Comparison of ENCODE assay signal across 10 mouse cellular contexts in genomic region chr5:144313335-144313734, GRCm38 (mm10). TPM values are rescaled to one million over a fixed set of nuclear protein-coding genes. Genes with fewer than 3 reads are reported as not detected.
DNase-seq lines count a peak whose midpoint lies in the region; ATAC-seq and TF ChIP-seq lines count a peak whose summit lies in the region.
"Had no signal": no experiment of that assay in that cellular context is flagged by ENCODE, and none has a peak within 500 bp of the region (broad histone marks: within the 10 kb centered on the region; RNA-seq: fewer than 3 reads in every experiment).

No protein-coding gene starts in this region.

- H3K27me3 ChIP-seq in heart, embryonic 16.5 days (ENCODE audit: control insufficient read depth, insufficient read depth, low read length): no peaks in the 10 kb centered on the region
- H3K27me3 ChIP-seq in C2C12 (ENCODE audit: control insufficient read depth, insufficient read depth, insufficient read length): no peaks in the 10 kb centered on the region
- no peaks in the 10 kb centered on the region for H3K27me3 ChIP-seq in liver, embryonic 14.5 days (ENCODE audit: control insufficient read depth, insufficient read depth, low read length)

- no peak overlapping the region for H3ac ChIP-seq in C2C12 (ENCODE audit: control insufficient read depth, insufficient read length, low read depth)

- H3K4me3 ChIP-seq in heart, embryonic 16.5 days (ENCODE audit: low read length): no peak overlapping the region
- H3K4me3 ChIP-seq in C2C12 (ENCODE audit: insufficient read depth, poor library complexity, severe bottlenecking): no peak overlapping the region
- no peak overlapping the region for H3K4me3 ChIP-seq in liver, embryonic 14.5 days (ENCODE audit: insufficient read depth in 1 of 2, low read depth in 2 of 2, low read length in 2 of 2)

- H3K4me2 ChIP-seq in heart, embryonic 16.5 days (ENCODE audit: low read depth, low read length): no peak overlapping the region
- H3K4me2 ChIP-seq in liver, embryonic 14.5 days (ENCODE audit: low read depth): no peak overlapping the region

- 17% methylated on average over 5 of the region's 5 CpGs for WGBS in heart, embryonic 16.5 days
- WGBS in liver, embryonic 14.5 days (ENCODE audit: insufficient replicate concordance): 9% methylated on average over 5 of the region's 5 CpGs

- H3K79me3 ChIP-seq in C2C12 (ENCODE audit: low read depth): peaks cover 4% of the 10 kb centered on the region

- no peak overlapping the region for H3K9ac ChIP-seq in heart, embryonic 16.5 days (ENCODE audit: low read length)
- no peak overlapping the region for H3K9ac ChIP-seq in liver, embryonic 14.5 days (replicated peaks)

- no peak for TF ChIP-seq EP300 in liver, embryonic 14.5 days (IDR thresholded peaks at IDR 0.05; ENCODE audit: low read depth)

- DNase-seq in heart, postnatal 4 days: no peak
- DNase-seq in embryo, embryonic 10 days (ENCODE audit: low spot score): peak; percentile 75
- DNase-seq in liver, embryonic 14.5 days (ENCODE audit: low read depth in 3 of 3, low spot score in 3 of 3): peak; percentile 5 to 19 (median 6)
- DNase-seq in layer of hippocampus, postnatal 10 days (ENCODE audit: low spot score in 2 of 2): no peak
- DNase-seq in right cerebral cortex, postnatal 36 days (ENCODE audit: low spot score in 2 of 2): no peak
- DNase-seq in testis, postnatal 14 days (ENCODE audit: low spot score): no peak
- DNase-seq: lung, adult 18-20 months had no signal

- no peaks in the 10 kb centered on the region for H3K36me3 ChIP-seq in heart, embryonic 16.5 days (ENCODE audit: control insufficient read depth, insufficient read depth)
- no peaks in the 10 kb centered on the region for H3K36me3 ChIP-seq in C2C12 (ENCODE audit: control insufficient read depth, insufficient read depth)
- no peaks in the 10 kb centered on the region for H3K36me3 ChIP-seq in liver, embryonic 14.5 days (replicated peaks; ENCODE audit: control insufficient read depth, insufficient read depth, low read depth)

- peak overlapping the region; percentile 8; the same call in 1 of the 2 replicates for H3K27ac ChIP-seq in heart, embryonic 16.5 days (ENCODE audit: low read length)
- H3K27ac ChIP-seq in liver, embryonic 14.5 days: no peak overlapping the region

- no peaks in the 10 kb centered on the region for H3K79me2 ChIP-seq in C2C12 (ENCODE audit: control insufficient read depth, insufficient read depth)

- no peaks in the 10 kb centered on the region for H3K9me3 ChIP-seq in heart, embryonic 16.5 days (replicated peaks; ENCODE audit: control insufficient read depth, low read length)
- no peaks in the 10 kb centered on the region for H3K9me3 ChIP-seq in liver, embryonic 14.5 days (ENCODE audit: control insufficient read depth, low read length)

- H3K4me1 ChIP-seq in heart, embryonic 16.5 days (ENCODE audit: control insufficient read depth, insufficient read depth, low read length): peaks cover 18% of the 10 kb centered on the region
- H3K4me1 ChIP-seq in liver, embryonic 14.5 days (replicated peaks; ENCODE audit: control insufficient read depth in 2 of 2, insufficient read depth in 2 of 2, low read length in 1 of 2): peaks cover 0 to 5% of the 10 kb centered on the region in 2 experiments; a peak in 3 of 4 replicates

- no peak for TF ChIP-seq CTCF in C2C12 (IDR thresholded peaks at IDR 0.05; ENCODE audit: control insufficient read depth, insufficient read depth, insufficient read length)
- TF ChIP-seq CTCF in liver, embryonic 14.5 days (IDR thresholded peaks at IDR 0.05; ENCODE audit: low read depth): no peak

- no peak for ATAC-seq in heart, embryonic 16.5 days (replicated peaks; ENCODE audit: extremely low read depth, insufficient read depth, low FRiP score)
- no peak for ATAC-seq in liver, embryonic 14.5 days (ENCODE audit: insufficient read depth)

TF ChIP-seq in C2C12, 6 proteins besides CTCF, POLR2A, EP300 and RAD21:
- no peak for TF ChIP-seq USF1 (IDR thresholded peaks at IDR 0.05; ENCODE audit: low read depth)
- TF ChIP-seq MYOD1 (IDR thresholded peaks at IDR 0.05; ENCODE audit: control insufficient read depth, insufficient read length, low read depth): no peak
- peak; percentile 14 for TF ChIP-seq MAX (IDR thresholded peaks at IDR 0.05)
- peak; percentile 7 for TF ChIP-seq CEBPB (IDR thresholded peaks at IDR 0.05; ENCODE audit: low read depth)
- TF ChIP-seq MYOG (IDR thresholded peaks at IDR 0.05; ENCODE audit: control insufficient read depth, extremely low read depth, insufficient read length): no peak
- TF ChIP-seq FOSL1 (IDR thresholded peaks at IDR 0.05; ENCODE audit: insufficient read depth, low read length, poor library complexity, severe bottlenecking): no peak

RNA-seq across cellular contexts. Expression of gene Baiap2l1, which starts 44.6 kb away (rescaled TPM):
- polyA plus RNA-seq in heart, embryonic 16.5 days (2015; fragmentation: Nextera tagmentation; extraction: Ambion mirVana): 12.0 and 12.5 TPM in 2 replicates
- 10 to 100 TPM; 13.6 to 15.5 TPM for total RNA-seq in heart, postnatal 4 days (2021)
- 18.9 TPM for polyA plus RNA-seq in C2C12 (2012; fragmentation: generic; extraction: Trizol)
- 1.8 and 2.4 TPM in 2 replicates for polyA plus RNA-seq in liver, embryonic 14.5 days (2012; rRNA removed)
- 3.5 and 3.8 TPM in 2 replicates for polyA plus RNA-seq in liver, embryonic 14.5 days (2014; fragmentation: Nextera tagmentation; extraction: Ambion mirVana)
- total RNA-seq in layer of hippocampus, postnatal 10 days (2021): under 1 TPM; 0.40 to 0.96 TPM
- total RNA-seq: neutrophil, adult 5-6 weeks had no signal

Comparison
In these comparisons a context has a peak if more than half of its experiments do, and no peak if none do; other contexts are left out.
1. DNase-seq: peak in embryo, embryonic 10 days (single experiment) and liver, embryonic 14.5 days (3 of 3); none in heart, postnatal 4 days (single experiment), layer of hippocampus, postnatal 10 days (0 of 2), right cerebral cortex, postnatal 36 days (0 of 2) and testis, postnatal 14 days (single experiment).